Mouse (Mus musculus): Measurements from ENCODE around the gene Smarca1. TPM values are rescaled to one million over a fixed set of nuclear protein-coding genes. Genes with fewer than 3 reads are reported as not detected.

The Smarca1 gene
- not detected in 4 replicates for total RNA-seq (2023)

GRCm38 (mm10) chrX:47892431-47893024 lies at the start of gene Smarca1:
Gene Smarca1 (minus strand): TSS chrX:47892974.

GRCm38 (mm10) chrX:47912306-47912792 lies 19.6 kb upstream of the Smarca1 start, which contains the start of gene Ocrl:
Gene Ocrl (plus strand): TSS chrX:47912387.

Other genes starting within 250 kb of the Smarca1 start
- gene Ocrl, start 19.4 kb upstream of the Smarca1 start, total RNA-seq (2023): 6.8 to 8.2 TPM (median 7.4 TPM) in 4 replicates
- gene Apln, start 141.9 kb upstream of the Smarca1 start, total RNA-seq (2023): 0.30 to 0.49 TPM (median 0.40 TPM) in 4 replicates
- gene Xpnpep2, start 215.8 kb upstream of the Smarca1 start, total RNA-seq (2023): not detected in 4 replicates

Data from B cell, adult 62 days (primary cell).